Mouse (Mus musculus): ENCODE measurements around the gene Ppm1a. TPM values are rescaled to one million over a fixed set of nuclear protein-coding genes. Genes with fewer than 3 reads are reported as not detected.

The Ppm1a gene
- 40.1 and 44.2 TPM in 2 replicates for polyA plus RNA-seq (2015; fragmentation: Nextera tagmentation; extraction: Ambion mirVana)

DNA sequence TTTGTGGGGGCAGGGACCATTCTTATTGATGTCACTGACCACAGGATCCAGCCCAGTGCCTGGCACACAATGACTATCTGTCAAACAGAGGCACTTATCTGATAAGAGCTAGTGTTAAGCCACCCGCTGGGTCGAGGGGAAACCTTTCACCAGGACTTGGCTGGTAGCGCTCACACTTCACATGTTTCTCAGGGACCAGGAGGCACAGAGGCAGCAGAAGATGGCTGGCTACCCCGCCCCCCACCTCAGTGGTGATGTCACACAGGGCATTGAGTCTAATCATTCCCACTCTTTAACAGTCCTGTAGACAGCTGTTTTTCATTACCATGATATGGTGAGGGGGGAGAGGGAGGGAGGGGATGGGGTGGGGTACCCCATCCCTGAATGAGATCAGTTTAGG, at the start of gene Ppm1a:
Ppm1a (plus strand) TSS at position 370 of the 400 bp plus-strand sequence.
- H3K4me3 ChIP-seq, result no peak within 1 kb of the TSS
- no peak within 1 kb of the TSS for H3K4me2 ChIP-seq
- no peaks in the 10 kb centered on the region for H3K9me3 ChIP-seq
- H3K36me3 ChIP-seq, result no peaks in the 10 kb centered on the region
- no peaks in the 10 kb centered on the region for H3K27me3 ChIP-seq
- WGBS, result 7% methylated on average over 4 of the region's 4 CpGs
- peaks cover 4% of the 10 kb centered on the region; the same call in 1 of the 2 replicates for H3K4me1 ChIP-seq
- no peak within 1 kb of the TSS for H3K27ac ChIP-seq
- no peak for ATAC-seq (ENCODE audit: borderline replicate concordance, extremely low read depth, low FRiP score, low TSS enrichment)
- H3K9ac ChIP-seq, result no peak within 1 kb of the TSS

DNA sequence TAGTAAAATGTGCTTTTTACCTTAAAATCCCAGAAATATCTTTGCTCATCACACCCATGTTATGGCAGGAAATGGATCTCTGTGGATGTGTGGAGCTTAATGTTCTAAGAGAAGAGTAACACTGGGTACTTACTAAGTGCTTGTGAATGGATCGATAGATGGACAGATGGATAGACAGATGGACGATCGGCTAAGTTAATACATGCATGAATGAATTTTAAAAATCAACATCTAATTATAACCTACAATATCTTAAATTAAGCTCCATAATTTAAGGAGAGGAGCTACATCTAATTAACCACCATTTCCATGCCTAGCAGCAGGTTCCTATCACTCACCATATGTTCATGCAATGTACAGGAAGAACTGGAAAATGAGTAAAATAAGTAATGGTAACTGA, 47.3 kb upstream of the Ppm1a start:
- Histone ChIP-seq H3K27ac (no peak overlapping the region), H3K36me3 (no peaks in the 10 kb centered on the region), H3K4me3 (no peak overlapping the region), H3K9ac (no peak overlapping the region), H3K27me3 (no peaks in the 10 kb centered on the region), H3K9me3 (no peaks in the 10 kb centered on the region), H3K4me1 (no peaks in the 10 kb centered on the region), H3K4me2 (no peak overlapping the region)
- no peak for ATAC-seq (ENCODE audit: borderline replicate concordance, extremely low read depth, low FRiP score, low TSS enrichment)
- 87% methylated on average over 3 of the region's 3 CpGs for WGBS

DNA sequence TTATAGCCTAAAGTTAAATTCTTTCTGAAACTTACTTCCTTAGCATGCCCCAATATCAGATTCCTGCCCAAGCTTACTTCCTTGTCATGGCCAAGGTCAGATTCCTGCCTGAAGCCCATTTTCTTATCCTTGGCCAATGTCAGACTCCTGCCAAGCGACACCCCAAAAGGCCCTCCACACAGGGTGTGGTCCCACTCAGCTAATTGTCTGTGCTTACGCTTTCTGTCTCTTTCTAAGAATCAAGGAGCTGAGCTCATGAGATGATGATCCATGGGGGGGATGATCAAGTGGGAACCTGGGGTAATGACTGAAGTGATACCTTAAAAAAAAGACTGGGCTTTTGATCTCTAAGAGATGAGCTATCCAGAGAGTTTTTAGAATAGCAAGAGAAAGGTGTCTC, 42.4 kb upstream of the Ppm1a start:
- Histone ChIP-seq H3K9me3 (no peaks in the 10 kb centered on the region), H3K9ac (no peak overlapping the region), H3K4me3 (no peak overlapping the region), H3K36me3 (no peaks in the 10 kb centered on the region), H3K27me3 (no peaks in the 10 kb centered on the region), H3K4me2 (no peak overlapping the region), H3K27ac (no peak overlapping the region), H3K4me1 (no peaks in the 10 kb centered on the region)
- WGBS, result 84% methylated on average over 2 of the region's 2 CpGs
- ATAC-seq (ENCODE audit: borderline replicate concordance, extremely low read depth, low FRiP score, low TSS enrichment), result no peak

DNA sequence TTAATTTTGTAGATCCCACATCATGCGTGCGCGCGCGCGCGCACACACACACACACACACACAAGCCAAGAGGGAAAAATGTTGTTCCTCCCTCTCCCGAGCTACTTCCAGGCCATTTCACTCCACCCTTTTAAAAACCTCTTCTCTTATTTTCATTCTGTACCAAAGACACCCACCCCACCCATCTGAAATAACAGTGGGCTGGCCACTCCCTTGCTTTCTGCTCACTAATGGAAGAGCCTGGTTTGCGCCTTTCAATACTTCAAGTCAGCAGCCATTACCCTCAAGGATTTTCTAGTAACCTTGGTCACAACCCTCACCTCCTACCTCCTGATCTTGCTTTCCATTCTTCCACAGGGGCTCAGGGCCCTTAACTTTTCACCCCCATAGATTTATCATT, 41.4 kb upstream of the Ppm1a start:
- WGBS, result 93% methylated on average over 9 of the region's 9 CpGs
- no peak overlapping the region for H3K4me2 ChIP-seq

DNA sequence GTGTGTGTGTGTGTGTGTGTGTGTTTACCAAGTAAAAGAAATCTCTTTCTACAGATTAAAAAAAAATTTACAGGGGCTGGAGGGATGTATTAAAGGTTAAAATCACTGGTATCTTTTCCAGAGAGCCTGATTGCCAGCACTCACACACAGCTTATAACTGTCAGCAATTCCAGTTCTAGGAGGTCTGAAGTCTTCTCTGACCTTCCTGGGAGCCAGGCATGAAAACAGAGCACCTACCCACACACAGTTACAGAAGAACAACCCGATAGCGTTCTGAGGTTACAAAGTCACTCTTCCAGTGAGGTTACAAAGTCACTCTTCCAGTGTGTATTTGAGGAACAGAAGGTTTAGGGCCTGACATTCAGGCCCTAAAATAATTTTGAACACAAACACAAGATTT, 38.2 kb upstream of the Ppm1a start:
- Histone ChIP-seq H3K36me3 (no peaks in the 10 kb centered on the region), H3K4me3 (no peak overlapping the region), H3K4me1 (no peaks in the 10 kb centered on the region), H3K27me3 (no peaks in the 10 kb centered on the region), H3K9me3 (no peaks in the 10 kb centered on the region), H3K4me2 (no peak overlapping the region), H3K9ac (no peak overlapping the region), H3K27ac (no peak overlapping the region)
- ATAC-seq (ENCODE audit: borderline replicate concordance, extremely low read depth, low FRiP score, low TSS enrichment), result no peak
- WGBS, result 44% methylated on average over 2 of the region's 2 CpGs

More for the DNA sequence above, 41.4 kb upstream of the Ppm1a start:
- ATAC-seq (ENCODE audit: borderline replicate concordance, extremely low read depth, low FRiP score, low TSS enrichment), result no peak
- H3K4me3 ChIP-seq, result no peak overlapping the region
- H3K9me3 ChIP-seq, result no peaks in the 10 kb centered on the region
- no peaks in the 10 kb centered on the region for H3K27me3 ChIP-seq
- no peaks in the 10 kb centered on the region for H3K4me1 ChIP-seq
- no peaks in the 10 kb centered on the region for H3K36me3 ChIP-seq
- H3K27ac ChIP-seq, result no peak overlapping the region
- no peak overlapping the region for H3K9ac ChIP-seq

DNA sequence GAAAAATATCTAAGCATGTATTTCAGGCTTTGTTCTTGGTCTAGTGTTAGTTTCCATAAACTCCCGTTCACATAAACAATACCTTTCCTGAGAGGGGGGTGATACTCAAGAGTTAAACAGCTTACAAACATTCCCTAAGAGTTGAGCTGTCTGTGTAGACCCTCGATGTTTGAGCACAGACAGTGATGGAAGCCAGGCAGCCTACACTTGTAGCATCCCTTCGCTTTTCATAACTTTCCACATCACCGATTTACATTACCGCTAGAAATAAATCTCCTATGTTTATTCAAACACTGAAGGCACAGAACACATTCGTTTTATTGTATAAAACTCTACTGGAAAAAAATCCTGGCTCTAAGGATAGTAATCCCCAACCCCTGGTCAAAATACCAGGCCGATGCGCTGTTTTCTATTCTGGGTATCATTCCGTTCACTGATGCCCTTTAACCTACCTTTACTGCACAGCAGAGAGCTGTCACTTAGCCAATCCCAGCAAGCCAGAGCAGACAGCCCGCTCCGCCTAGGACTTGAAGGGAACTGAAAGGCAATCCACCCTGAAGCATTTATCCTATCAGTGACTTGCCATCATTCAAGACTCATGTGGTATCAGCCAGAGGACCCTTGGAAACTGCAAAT, 37.7 kb upstream of the Ppm1a start:
- no peak overlapping the region for H3K9ac ChIP-seq
- no peaks in the 10 kb centered on the region for H3K9me3 ChIP-seq

DNA sequence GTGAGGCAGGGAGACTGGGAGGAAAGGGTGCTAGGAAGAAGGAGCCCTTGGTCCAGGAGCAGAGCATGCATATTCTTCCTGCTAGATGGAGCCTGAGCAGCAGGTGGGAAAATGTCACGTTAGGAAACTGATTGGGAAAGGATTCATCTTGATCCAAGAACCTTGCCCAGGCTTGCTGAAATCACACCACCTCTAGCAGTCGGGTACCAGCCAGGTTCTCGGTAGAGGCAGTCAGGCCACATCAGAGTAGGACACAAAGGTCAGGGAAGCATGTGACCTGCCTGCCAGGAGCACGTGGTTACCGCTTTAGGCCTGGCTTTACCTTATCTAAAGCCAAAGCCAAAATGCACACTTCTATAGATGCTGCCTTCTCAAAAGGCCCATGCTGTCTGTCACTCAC, 35.5 kb upstream of the Ppm1a start:
- no peaks in the 10 kb centered on the region for H3K27me3 ChIP-seq
- H3K9me3 ChIP-seq, result no peaks in the 10 kb centered on the region
- H3K4me1 ChIP-seq, result no peaks in the 10 kb centered on the region
- H3K9ac ChIP-seq, result no peak overlapping the region
- WGBS, result 80% methylated on average over 5 of the region's 5 CpGs
- no peaks in the 10 kb centered on the region for H3K36me3 ChIP-seq
- H3K4me2 ChIP-seq, result no peak overlapping the region
- ATAC-seq (ENCODE audit: borderline replicate concordance, extremely low read depth, low FRiP score, low TSS enrichment), result no peak
- no peak overlapping the region for H3K4me3 ChIP-seq
- no peak overlapping the region for H3K27ac ChIP-seq

More for the DNA sequence above, 37.7 kb upstream of the Ppm1a start:
- H3K27ac ChIP-seq, result no peak overlapping the region
- no peaks in the 10 kb centered on the region for H3K4me1 ChIP-seq
- 44% methylated on average over 11 of the region's 11 CpGs for WGBS
- ATAC-seq (ENCODE audit: borderline replicate concordance, extremely low read depth, low FRiP score, low TSS enrichment), result no peak
- H3K36me3 ChIP-seq, result no peaks in the 10 kb centered on the region
- no peak overlapping the region for H3K4me2 ChIP-seq
- H3K27me3 ChIP-seq, result no peaks in the 10 kb centered on the region
- no peak overlapping the region for H3K4me3 ChIP-seq

DNA sequence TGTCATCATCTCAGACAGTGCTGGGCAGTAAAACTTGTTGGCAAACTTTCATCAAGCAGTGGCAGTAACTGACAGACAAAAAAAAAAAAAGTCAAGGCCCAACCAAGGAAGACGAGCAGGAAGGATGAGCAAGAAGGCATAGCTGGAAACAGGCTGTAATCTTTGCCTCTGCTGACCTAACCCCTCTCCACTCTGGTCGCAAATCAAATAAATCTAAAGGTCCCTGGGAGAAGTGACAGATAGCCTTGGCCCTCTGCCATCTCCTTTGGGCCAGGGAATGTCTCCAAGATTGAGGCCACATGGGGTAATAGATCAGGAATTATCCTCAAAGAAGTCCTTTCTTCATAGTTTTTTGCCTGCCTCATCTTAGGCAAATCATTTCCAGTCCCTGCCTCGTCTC, 33.3 kb upstream of the Ppm1a start:
- no peaks in the 10 kb centered on the region for H3K27me3 ChIP-seq
- no peak for ATAC-seq (ENCODE audit: borderline replicate concordance, extremely low read depth, low FRiP score, low TSS enrichment)
- WGBS, result 14% methylated on average over 3 of the region's 3 CpGs
- no peak overlapping the region for H3K9ac ChIP-seq
- H3K4me2 ChIP-seq, result no peak overlapping the region
- H3K9me3 ChIP-seq, result no peaks in the 10 kb centered on the region
- H3K36me3 ChIP-seq, result no peaks in the 10 kb centered on the region
- H3K4me3 ChIP-seq, result no peak overlapping the region
- no peak overlapping the region for H3K27ac ChIP-seq
- no peaks in the 10 kb centered on the region for H3K4me1 ChIP-seq

DNA sequence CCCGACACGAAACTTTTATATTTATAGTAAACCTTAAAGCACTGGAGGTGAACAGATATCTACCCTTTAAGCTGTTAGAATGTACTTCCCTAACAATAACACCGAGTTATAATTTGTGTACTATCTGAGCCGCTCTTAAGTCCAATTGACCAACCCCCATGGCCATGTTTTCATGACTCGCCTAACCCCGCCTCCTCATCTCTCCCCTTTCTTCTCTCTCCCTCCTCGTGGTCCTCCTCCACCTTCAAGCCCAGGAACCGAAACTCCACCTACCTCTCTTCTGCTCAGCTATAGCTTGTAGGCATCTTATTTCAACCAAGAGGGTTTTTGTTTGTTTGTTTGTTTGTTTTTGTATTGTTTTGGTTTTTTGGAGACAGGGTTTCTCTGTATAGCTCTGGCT, 30.2 kb upstream of the Ppm1a start:
- no peak overlapping the region for H3K4me3 ChIP-seq
- H3K9me3 ChIP-seq, result no peaks in the 10 kb centered on the region
- H3K4me1 ChIP-seq, result no peaks in the 10 kb centered on the region
- H3K36me3 ChIP-seq, result no peaks in the 10 kb centered on the region
- no peaks in the 10 kb centered on the region for H3K27me3 ChIP-seq
- no peak overlapping the region for H3K4me2 ChIP-seq
- no peak for ATAC-seq (ENCODE audit: borderline replicate concordance, extremely low read depth, low FRiP score, low TSS enrichment)
- H3K9ac ChIP-seq, result no peak overlapping the region
- 86% methylated on average over 8 of the region's 8 CpGs for WGBS
- H3K27ac ChIP-seq, result no peak overlapping the region

DNA sequence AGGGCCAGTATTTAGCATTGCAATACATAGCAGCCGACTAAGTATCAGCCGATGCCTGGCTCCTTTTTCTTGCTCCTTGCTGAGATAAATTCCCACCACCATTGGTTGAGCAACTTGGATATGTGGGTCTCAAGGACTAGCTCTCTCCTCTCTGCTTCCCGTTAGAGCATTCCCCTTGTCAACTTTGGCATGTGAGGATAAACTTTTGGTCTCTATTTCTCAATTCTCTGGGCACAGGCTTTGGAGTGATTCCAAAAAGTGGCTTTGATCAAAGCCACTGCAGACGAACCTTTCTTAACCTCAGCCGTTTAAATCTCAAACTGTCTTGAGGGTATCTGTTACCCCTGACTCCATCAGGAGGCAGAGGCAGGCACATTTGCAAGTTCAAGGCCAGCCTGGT, 29.6 kb upstream of the Ppm1a start:
- ATAC-seq (ENCODE audit: borderline replicate concordance, extremely low read depth, low FRiP score, low TSS enrichment), result no peak
- Histone ChIP-seq H3K27ac (no peak overlapping the region), H3K4me3 (no peak overlapping the region), H3K9me3 (no peaks in the 10 kb centered on the region), H3K36me3 (no peaks in the 10 kb centered on the region), H3K4me1 (no peaks in the 10 kb centered on the region), H3K27me3 (no peaks in the 10 kb centered on the region), H3K4me2 (no peak overlapping the region), H3K9ac (no peak overlapping the region)
- 36% methylated on average over 5 of the region's 5 CpGs for WGBS

DNA sequence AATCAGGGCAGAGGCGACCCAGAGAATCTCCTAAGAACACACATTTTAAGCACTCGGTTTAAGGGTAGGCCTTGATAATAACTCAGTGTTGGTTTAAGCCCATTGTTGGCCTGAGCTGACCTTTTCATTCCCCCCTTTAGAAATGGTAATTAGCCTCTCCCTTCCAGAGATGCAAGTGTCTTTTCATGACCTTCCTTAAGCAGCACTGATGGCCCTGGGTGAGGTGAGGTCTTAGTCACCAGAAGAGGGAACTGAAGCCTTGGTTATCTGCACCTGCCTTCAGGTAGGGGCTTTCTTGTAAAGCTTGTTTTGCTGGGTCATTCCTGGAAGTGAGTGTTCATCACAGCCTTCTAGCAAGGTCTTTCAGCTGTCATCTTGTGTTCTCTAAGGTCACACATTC, 23.1 kb upstream of the Ppm1a start:
- Histone ChIP-seq H3K27ac (no peak overlapping the region), H3K36me3 (no peaks in the 10 kb centered on the region), H3K4me3 (no peak overlapping the region), H3K4me2 (no peak overlapping the region), H3K9ac (no peak overlapping the region), H3K27me3 (no peaks in the 10 kb centered on the region), H3K9me3 (no peaks in the 10 kb centered on the region), H3K4me1 (no peaks in the 10 kb centered on the region)
- WGBS, result 66% methylated on average over 2 of the region's 2 CpGs
- no peak for ATAC-seq (ENCODE audit: borderline replicate concordance, extremely low read depth, low FRiP score, low TSS enrichment)

DNA sequence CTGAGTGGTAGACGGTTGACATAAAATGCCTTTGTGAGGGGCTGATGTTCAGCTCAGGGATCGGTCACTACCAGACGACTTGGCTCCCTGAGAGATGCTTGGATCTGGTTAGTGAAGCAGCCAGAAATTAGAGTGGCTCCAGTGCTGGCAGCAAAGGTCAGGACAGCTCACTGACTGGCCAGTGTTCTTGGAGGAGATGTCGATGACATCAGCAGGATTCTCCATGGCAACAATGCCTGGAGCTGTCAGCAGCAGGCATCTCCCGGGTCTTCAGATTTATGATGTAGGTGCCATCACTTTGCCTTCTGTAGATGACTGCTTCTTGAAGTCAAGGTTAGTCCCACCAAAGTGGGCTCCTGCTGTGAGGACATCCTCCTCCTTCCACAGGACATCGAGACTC, 16.1 kb upstream of the Ppm1a start:
- Histone ChIP-seq H3K4me1 (no peaks in the 10 kb centered on the region), H3K4me3 (no peak overlapping the region), H3K9me3 (no peaks in the 10 kb centered on the region), H3K9ac (no peak overlapping the region), H3K27me3 (no peaks in the 10 kb centered on the region), H3K4me2 (no peak overlapping the region), H3K36me3 (no peaks in the 10 kb centered on the region), H3K27ac (no peak overlapping the region)
- ATAC-seq (ENCODE audit: borderline replicate concordance, extremely low read depth, low FRiP score, low TSS enrichment), result no peak
- 64% methylated on average over 6 of the region's 6 CpGs for WGBS

DNA sequence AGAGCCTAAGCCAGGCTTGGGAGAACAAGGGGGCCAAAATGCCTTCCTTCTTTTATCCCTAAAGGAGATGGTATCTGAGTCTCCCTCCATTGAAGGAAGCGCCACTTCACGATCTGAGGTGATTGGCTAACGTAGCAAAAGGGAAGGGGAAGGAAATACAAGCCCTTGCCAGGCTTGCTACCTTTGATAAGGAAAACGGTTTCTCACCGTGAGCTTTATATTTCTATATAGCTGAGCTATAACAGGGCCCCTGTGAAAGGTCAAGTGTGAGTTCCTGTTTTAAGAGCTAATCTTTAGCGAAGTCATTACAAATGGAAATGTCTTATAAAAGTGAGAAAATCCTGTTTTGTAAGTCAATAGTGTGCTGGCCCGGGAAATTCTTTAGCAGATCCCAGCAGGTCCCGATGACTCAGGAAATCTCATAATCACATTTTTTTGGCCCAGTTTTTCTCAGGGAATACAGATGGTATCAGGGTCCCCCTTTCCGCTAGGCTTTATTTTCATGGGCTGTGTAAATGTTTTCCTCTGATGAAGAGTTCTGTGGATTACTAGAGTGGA, 12.4 kb upstream of the Ppm1a start:
- H3K9ac ChIP-seq, result no peak overlapping the region
- ATAC-seq (ENCODE audit: borderline replicate concordance, extremely low read depth, low FRiP score, low TSS enrichment), result no peak
- no peaks in the 10 kb centered on the region for H3K4me1 ChIP-seq
- no peak overlapping the region for H3K27ac ChIP-seq
- H3K4me3 ChIP-seq, result no peak overlapping the region
- 32% methylated on average over 9 of the region's 9 CpGs for WGBS
- H3K36me3 ChIP-seq, result no peaks in the 10 kb centered on the region
- H3K4me2 ChIP-seq, result no peak overlapping the region
- no peaks in the 10 kb centered on the region for H3K27me3 ChIP-seq
- no peaks in the 10 kb centered on the region for H3K9me3 ChIP-seq
